Mouse (Mus musculus): ENCODE results near the gene Six2.
"Not testable (repeated sequence)": the region's sequence is repeated elsewhere in the genome, so short reads cannot be mapped to it uniquely, and the experiment has no call there.

The Six2 gene

GRCm38 (mm10) chr17:85689807-85690319 lies 1.8 kb upstream of the Six2 start:
- peak in 1 of 2 experiments; percentile 4 for DNase-seq

DNA sequence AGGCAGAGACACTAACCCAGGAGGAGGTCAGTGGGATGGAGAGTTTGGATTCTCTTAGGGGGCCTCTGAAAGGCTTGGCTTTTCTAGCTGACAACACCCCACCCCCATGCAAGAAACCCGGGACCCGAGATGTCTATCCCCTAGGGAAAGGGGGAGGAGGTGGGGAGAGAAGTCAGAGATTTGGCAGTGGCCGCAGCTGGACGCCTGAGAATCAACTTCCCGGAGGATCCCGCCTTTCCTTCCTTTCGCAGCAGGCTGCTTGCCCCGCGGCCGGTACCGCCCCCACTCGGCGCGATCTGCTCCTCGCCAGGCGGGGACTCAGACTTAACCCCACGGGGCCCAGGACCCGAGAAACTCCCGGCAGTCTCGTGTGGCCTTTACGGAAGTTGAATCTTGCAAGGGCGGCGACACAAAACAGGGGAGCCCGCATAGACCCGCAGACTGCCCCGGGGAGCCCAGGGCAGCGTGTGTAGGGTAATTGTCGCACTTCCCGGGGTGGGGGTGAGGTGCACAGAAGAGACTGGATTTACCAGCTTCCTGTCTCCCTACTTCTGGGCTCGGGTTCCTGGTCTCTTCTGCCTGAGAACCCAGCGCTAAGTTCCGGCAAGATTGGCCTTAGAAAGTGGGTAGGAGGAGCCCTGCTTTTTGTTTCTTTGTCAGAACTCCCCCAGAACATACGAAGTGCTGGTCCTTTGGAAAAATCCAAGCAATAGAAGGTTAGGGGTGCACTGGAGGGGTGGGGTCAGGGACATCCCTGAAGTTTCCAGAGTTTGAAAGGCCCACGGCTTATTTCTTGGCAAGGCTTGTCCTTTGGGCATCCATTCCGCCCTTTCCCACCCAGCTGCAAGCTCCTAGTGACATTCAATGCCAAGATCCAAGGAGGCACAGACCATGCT lies 1.1 kb upstream of the Six2 start:
- DNase-seq, result peak; percentile 60 to 74

GRCm38 (mm10) chr17:85687421-85688235 lies 446 bp downstream of the Six2 start:
- DNase-seq, result peak; percentile 50 to 65

DNA sequence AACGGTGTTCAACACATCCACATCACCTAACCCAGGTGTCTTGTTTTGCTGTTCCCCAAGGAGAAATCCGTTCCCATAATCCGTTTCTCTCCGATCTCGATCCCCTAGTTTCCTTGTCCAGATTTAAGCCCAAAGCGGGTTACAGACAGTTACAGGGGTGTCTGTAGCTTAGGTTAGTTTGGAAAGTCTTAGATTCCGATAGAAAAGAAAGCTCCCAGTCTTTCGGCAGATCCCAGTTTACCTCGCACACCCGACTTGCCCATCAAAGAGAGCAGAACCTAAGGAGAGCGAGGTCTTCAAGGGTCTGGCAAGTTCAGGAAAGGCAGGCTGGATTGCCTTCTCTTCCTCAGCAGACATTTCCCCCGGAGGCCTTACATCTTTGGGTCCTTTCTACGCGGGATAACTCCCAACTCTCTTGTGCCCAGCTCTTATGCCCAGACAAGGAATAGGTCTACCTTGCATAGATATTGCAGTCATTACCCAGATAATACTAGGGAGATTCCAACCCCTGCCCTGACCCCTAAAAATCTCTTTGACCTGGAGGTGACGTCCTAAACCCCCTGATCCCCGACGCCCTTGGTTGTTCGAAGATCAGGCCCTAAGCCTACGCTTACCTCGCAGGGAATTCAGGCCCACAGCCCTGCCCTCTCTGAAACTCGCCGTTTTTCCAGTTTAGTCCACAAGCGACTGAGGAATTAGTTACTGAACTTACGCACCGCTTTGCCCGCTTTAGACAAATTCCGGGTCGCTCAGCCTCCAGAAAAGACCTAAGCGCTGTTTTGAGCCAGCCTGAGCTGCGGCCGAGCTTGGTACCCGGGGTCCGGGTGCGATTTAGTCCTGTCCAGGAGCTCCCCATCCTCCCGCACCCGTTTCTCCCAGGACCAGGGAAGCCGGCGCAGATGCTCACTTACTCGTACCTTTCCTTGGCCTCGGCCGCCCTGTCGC lies 1.3 kb downstream of the Six2 start:
- peak; percentile 19 to 49 for DNase-seq

DNA sequence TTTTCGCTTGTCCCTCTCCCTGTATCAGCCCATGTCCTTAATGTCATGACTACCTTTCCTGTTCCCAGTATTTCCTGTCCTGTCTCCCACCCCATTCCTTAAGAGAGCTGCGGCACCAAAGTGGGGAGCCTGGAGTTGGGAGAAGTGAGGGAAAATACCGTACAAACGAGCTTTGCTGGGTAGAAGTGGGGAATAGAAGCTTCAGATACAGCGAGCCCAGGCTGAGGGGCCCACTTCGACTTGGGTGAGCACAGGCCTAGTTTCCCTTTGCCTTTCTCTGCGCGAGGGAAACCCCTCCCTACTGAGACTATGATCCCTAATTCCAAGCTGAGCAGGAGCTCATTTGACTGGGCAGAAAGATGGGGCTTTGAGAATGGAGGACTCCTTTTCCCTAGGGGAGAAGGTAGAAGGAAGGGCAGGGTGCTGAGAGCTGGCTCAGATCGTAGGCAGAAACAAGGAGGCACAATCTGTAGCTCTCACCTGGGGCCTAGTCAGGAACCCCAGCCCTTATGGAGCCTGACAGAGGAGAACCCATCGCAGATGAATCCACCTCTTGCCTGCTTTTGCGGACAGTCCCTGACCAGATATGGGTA lies 2.3 kb downstream of the Six2 start:
- DNase-seq, result peak in 1 of 2 experiments; percentile 11

DNA sequence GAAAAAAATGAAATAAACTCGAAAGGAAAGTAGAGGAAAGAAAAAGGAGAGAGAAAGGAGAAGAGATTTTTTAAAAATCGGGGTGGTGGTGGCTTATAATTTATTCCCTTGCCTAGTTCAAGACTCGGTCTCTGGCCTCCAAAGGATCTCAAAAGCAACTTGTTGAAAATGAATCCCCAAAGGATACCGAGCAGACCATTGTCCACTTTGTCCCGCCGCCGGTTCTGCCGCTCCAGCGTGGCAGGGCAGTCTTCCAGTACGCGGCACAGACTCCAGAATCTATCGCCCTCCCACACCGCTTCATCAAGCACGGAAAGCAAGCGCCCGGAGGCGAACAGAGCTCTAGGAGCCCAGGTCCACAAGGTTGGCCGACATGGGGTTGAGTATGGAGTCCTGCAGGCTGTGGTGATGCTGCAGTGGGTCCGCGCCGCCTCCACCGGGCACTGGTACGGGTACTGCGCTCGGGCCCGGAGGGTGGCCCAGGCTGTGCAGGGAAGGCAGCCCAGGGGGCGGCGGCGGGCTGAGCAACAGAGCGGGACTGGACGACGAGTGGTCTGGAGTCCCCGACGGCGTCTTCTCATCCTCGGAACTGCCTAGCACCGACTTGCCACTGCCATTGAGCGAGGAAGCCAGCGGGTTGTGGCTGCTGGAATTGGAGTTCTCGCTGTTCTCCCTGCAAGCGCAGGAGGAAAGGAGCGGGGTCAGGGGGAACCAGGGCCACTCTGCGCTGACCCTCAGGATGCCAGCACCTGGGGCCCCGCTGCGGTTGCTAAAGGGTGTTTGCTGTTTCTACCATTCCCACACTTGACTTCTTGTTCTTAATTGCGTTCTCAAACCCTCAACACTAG lies 3.0 kb downstream of the Six2 start:
- DNase-seq, result peak; percentile 29 to 53

GRCm38 (mm10) chr17:85684436-85684835 lies 3.6 kb downstream of the Six2 start:
- DNase-seq, result not testable (repeated sequence)

GRCm38 (mm10) chr17:85683984-85684307 lies 4.1 kb downstream of the Six2 start:
- DNase-seq, result peak in 1 of 2 experiments; percentile 13

DNA sequence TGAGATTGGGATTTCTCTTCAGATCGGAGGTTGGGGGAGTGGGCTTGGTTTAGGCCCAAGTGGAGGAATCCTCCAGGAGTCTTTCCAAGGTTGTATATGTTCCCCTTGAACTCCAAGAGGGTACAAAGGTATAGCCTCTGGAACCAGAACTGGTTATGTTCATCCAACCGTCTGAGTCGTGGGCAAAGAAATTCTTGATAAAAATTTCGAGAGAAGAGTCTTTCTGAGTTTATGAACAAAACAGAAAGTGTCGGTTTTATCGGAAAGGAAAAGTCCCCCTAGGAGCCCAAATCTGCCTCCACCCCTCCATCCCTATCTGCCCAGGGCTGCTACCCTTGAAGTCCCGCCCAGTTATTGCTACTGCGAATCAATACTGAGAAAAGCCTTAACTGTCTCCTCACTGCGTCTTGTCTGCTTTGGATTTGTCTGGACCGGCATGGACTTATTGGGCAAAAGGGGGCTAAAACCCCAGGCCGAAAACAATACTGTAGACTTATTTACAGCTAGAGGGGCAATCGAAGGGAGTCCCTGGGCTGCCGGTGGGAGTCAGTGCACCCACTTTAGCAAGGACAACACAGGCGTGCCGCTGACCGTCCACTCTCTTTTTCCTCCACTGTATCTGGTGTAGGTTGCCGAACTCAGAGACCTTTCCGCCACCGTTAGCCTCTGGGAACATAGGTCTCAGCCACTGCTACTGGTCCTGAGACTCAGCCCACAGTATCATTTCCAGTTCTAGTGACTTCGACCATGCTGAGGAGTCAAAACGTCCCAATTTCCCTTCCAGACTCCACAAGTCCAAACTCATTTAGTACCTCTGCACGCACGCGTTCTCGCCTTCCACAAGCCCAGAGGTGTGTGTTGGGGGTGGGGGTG lies 4.7 kb downstream of the Six2 start:
- DNase-seq, result no peak

DNA sequence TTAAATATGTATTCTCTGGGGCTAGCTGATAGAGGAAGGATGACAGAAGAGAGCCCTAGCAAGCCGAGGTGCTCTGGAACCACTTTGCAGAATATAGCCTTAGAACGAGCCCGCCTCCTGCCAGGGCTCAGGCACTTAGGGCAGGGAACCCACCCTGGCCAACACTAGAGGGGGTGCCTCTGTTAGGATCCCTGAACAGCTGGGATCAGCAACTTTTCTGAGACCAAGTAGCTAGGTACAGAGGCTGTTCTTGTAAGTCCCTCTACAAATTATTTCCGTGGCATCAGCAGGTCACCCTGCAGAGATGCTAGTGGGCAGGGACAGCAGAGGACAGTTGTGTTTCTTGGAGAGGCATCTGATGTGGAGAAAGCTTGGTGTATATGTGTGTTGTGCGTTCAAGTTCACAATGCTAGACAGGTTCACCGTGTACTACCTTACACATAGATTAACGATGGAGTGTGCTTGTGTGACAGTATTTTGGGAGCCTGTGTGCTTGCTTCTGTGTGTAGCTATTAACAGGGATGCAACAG lies 5.8 kb downstream of the Six2 start:
- no peak for DNase-seq

DNA sequence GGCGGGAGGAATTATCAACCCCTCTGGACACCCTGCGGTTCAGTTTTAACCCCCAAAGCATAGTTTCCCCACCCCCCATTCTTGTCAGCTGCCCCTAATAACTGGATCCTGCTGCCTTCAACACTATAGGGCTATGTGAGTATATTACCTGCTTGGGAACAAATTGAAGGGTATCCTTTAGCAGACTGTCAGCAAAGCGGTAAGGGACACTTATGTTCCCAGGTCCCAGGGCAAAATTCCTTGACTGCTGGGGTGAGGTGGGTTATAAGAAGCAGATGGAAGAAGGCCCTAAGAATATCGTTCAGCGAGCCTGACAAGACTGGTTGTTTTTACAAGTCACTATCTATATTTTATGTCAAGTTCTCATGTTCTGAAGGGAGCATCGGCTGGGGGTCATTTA lies 6.3 kb downstream of the Six2 start:
- DNase-seq, result no peak

DNA sequence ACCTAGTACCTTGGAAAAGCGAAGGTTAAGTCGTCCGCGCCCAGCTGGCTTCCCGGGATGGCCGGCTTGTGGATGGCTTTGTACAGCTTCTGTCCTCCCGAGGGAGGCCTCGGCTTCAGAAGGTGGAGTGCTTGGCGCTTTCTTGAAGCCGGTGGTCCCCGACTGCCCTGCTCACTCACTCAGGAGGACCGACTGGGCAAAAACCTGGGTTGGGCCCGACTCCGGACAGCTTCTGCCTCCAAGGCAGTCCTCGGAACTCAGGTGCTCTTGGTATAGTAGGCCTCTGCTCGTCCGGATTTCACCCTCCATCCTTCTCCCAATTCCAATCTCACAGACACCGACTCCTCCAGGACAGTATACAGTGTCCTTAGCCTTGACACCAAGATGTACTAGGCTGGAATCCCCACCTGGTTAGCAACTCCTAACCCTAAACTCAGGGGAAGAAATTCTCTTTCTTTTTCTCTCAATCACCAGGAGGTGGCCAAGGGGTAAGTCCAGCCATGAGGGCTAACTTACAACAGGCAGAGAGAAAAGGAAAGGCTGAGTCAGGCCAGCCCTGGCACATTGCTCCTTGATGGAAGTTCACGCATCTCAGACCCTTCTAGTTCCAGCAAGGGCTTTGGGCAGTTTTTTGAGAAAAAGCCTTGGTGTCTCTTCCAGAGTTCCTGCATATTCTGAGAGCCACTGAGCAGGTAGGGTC lies 7.1 kb downstream of the Six2 start:
- no peak for DNase-seq

- DNase-seq, result peak in 1 of 2 experiments; percentile 21
Observed at GRCm38 (mm10) chr17:85680116-85680850, 7.8 kb downstream of the Six2 start.

GRCm38 (mm10) chr17:85679651-85680050 lies 8.4 kb downstream of the Six2 start:
- DNase-seq, result peak; percentile 70 to 81

DNA sequence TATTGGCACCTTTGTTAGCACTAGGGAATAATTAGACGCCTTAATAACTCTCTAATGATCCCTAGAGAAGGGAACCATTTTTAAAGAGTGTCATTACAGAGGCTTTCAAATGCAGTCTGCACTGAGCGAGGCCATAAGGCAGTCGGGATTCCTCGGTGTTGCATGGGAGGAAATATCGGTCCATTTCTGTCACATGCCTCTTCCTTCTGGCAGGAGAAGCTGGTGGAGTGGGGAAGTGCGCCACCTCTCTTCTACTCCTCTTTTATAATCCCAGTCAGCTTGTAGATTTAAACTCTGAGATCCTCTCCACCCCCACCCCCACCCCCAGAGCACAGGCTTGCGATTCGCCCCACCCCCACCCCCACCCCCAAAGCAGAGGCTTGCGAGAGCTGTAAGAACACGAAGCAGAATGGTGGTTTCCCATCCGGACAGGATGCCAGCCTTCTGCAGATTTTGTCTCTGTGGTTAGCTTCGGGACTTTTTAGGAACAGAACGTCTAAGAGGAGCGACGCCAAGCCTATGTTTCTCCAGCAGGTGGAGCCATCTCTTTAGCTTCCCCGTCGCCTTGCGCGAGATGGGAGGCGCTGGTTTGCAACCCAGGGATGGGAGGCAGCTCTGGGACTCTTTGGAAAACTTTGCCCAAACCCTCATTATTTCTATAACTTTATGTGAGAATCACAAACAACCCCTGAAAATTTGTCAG lies 23.3 kb downstream of the Six2 start:
- peak; percentile 80 to 84 for DNase-seq

GRCm38 (mm10) chr17:85664202-85664601 lies 23.9 kb downstream of the Six2 start:
- no peak for DNase-seq

GRCm38 (mm10) chr17:85661521-85661920 lies 26.6 kb downstream of the Six2 start:
- DNase-seq, result no peak

DNA sequence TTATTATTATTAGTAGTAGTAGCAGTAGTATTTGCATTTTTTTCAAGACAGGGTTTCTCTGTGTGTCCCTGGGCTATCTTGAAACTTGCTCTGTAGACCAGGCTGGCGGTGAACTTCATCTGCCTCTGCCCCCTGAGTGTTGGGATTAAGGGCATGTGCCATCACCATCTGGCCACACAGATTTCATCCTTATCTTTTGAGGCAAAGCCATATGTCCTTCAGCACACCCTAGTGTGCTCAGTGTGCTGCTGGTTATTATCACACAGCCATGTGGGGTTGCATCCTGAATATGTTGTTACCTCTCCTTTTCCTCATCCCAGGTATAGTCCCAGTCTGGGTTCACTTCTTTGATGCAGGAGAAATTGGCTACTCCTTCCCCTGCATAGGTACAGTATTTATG lies 28.1 kb downstream of the Six2 start:
- no peak for DNase-seq

Data from kidney, postnatal 4 days (tissue).